Mouse (Mus musculus): ENCODE data around the gene Tie1. TPM values are rescaled to one million over a fixed set of nuclear protein-coding genes. Genes with fewer than 3 reads are reported as not detected.
"Not testable (repeated sequence)": the region's sequence is repeated elsewhere in the genome, so short reads cannot be mapped to it uniquely, and the experiment has no call there.

Gene Tie1
- polyA plus RNA-seq, 1 experiment from 2014 or later, result 12.6 TPM

DNA sequence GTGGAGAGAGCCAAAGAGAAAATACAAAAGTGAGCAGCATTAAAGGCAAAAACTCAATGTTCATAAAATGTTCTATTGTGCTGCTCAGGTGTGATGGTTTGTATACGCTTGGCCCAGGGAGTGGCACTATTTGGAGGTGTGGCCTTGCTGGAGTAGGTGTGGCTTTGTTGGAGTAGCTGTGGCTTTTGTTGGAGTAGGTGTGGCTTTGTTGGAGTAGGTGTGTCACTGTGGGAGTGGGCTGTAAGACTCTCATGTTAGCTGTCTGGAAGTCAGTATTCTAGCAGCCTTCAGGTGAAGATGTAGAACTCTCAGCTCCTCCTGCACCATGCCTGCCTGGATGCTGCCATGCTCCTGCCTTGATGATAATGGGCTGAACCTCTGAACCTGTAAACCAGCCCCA lies 17.3 kb upstream of the Tie1 start:
- not testable (repeated sequence) for H3K9ac ChIP-seq (ENCODE audit: low read length); DNase-seq (ENCODE audit: low spot score); H3K27ac ChIP-seq (replicated peaks; ENCODE audit: low read depth, low read length); H3K4me1 ChIP-seq (ENCODE audit: control insufficient read depth, insufficient read depth, low read length); H3K27me3 ChIP-seq (ENCODE audit: control insufficient read depth, insufficient read depth, low read length); H3K9me3 ChIP-seq (ENCODE audit: control insufficient read depth, low read length); H3K4me2 ChIP-seq (ENCODE audit: low read depth, severe bottlenecking); H3K4me3 ChIP-seq (ENCODE audit: low read depth, low read length); ATAC-seq (ENCODE audit: insufficient number of reproducible peaks, low FRiP score, low TSS enrichment, low read depth); H3K36me3 ChIP-seq (ENCODE audit: control insufficient read depth, insufficient read depth, low read length)
- WGBS, result 82% methylated on average over 1 of the region's 1 CpGs

DNA sequence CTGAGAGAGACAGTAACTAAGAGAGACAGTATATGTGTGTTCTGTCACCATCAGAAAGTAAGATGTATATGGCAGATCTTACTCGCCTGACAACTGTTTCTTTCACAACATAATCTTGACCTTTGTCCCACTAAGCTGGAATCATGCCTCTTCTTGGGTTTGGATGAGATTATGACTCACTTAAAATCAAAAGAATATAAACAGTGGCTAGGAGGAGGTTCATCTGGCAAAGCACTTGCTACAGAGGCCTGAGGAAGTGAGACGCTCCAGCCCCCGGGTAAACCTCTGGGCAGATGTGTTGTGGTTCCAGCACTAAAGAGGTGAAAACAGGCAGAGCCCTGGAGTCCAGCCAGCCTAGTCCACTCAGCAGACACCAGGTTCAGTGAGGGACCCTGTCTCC lies 15.7 kb upstream of the Tie1 start:
- DNase-seq (ENCODE audit: low spot score) (no peak), ATAC-seq (ENCODE audit: insufficient number of reproducible peaks, low FRiP score, low TSS enrichment, low read depth) (no peak)
- Histone ChIP-seq H3K27ac (replicated peaks; ENCODE audit: low read depth, low read length) (no peak overlapping the region), H3K36me3 (ENCODE audit: control insufficient read depth, insufficient read depth, low read length) (no peaks in the 10 kb centered on the region), H3K4me1 (ENCODE audit: control insufficient read depth, insufficient read depth, low read length) (no peaks in the 10 kb centered on the region), H3K9me3 (ENCODE audit: control insufficient read depth, low read length) (no peaks in the 10 kb centered on the region), H3K27me3 (ENCODE audit: control insufficient read depth, insufficient read depth, low read length) (no peaks in the 10 kb centered on the region), H3K9ac (ENCODE audit: low read length) (no peak overlapping the region), H3K4me2 (ENCODE audit: low read depth, severe bottlenecking) (no peak overlapping the region), H3K4me3 (ENCODE audit: low read depth, low read length) (no peak overlapping the region)
- WGBS, result 82% methylated on average over 3 of the region's 3 CpGs

DNA sequence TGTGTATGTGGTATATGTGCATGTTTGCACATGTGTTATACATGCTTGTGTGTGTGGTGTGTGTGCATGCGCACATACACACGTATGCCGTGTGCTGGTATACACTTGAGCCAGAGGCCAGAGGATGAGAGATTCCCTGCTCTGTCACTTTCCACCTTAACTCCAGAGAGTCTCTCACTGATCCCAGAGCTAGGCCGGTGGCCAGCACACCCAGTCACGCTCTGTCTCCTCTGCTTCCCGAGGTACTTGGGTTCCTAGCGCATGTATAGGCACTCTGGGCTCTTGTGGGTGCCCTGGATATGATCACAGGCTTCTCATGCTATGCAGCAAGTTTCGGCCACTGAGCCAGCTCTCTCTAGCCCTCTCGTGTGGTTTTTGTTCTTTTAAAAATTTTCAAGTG lies 10.9 kb upstream of the Tie1 start:
- no peak overlapping the region for H3K4me3 ChIP-seq (ENCODE audit: low read depth, low read length)
- ATAC-seq (ENCODE audit: insufficient number of reproducible peaks, low FRiP score, low TSS enrichment, low read depth) (no peak), DNase-seq (ENCODE audit: low spot score) (no peak)

DNA sequence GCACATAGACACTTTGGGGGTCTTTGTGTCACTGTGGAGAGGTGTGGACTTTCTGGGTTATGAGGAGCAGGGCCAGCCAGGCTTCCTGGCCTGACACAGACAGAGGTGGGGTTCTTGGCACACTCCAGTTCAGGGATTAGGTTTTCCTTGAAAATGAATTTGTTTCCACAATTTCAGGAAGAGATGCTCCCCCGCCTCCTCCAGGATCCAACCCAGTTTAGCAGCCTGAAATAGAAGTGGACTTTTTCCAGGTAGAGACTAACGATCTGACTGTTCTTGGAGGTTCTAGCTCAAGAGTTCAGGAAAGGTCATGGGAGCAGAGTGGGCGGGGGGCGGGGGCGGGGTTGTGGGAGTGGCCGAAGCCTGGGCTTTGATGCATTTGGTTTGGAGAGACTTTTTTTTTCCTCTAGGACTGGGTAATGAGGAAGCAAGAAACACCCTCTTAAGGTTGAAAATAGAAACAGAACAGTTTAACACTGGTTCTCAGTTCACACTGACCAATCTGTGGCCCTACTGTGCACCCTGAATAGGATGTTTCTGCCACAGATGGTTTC lies 10.4 kb upstream of the Tie1 start:
- 44% methylated on average over 6 of the region's 6 CpGs for WGBS
- H3K4me3 ChIP-seq (ENCODE audit: low read depth, low read length), result no peak overlapping the region
- no peaks in the 10 kb centered on the region for H3K36me3 ChIP-seq (ENCODE audit: control insufficient read depth, insufficient read depth, low read length)

More for the DNA sequence above, 10.9 kb upstream of the Tie1 start:
- Histone ChIP-seq H3K27me3 (ENCODE audit: control insufficient read depth, insufficient read depth, low read length) (no peaks in the 10 kb centered on the region), H3K4me1 (ENCODE audit: control insufficient read depth, insufficient read depth, low read length) (no peaks in the 10 kb centered on the region), H3K9ac (ENCODE audit: low read length) (no peak overlapping the region), H3K36me3 (ENCODE audit: control insufficient read depth, insufficient read depth, low read length) (no peaks in the 10 kb centered on the region), H3K4me2 (ENCODE audit: low read depth, severe bottlenecking) (no peak overlapping the region), H3K9me3 (ENCODE audit: control insufficient read depth, low read length) (no peaks in the 10 kb centered on the region), H3K27ac (replicated peaks; ENCODE audit: low read depth, low read length) (no peak overlapping the region)
- WGBS, result 61% methylated on average over 9 of the region's 9 CpGs

DNA sequence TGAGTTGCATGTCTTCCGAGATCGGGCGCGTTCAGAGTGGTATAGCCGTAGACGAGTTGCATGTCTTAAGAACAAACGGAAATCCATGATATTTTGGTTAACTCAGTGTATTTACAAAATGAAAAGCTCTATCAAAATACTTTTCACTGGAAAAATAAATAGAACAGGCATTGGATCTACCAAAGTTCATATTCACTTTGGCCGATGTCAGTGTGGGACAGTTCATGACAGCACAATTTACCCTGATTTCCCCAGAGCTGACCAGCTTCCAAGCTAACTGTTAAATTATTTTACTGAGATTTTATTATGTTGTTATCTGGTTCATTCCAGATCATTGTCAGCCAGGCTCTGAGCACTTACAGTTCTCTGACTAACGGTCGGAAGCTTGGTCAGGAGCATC lies 600 bp upstream of the Tie1 start:
- H3K27ac ChIP-seq (replicated peaks; ENCODE audit: low read depth, low read length), result no peak overlapping the region
- no peaks in the 10 kb centered on the region for H3K27me3 ChIP-seq (ENCODE audit: control insufficient read depth, insufficient read depth, low read length)
- H3K4me1 ChIP-seq (ENCODE audit: control insufficient read depth, insufficient read depth, low read length), result no peaks in the 10 kb centered on the region
- no peak overlapping the region for H3K9ac ChIP-seq (ENCODE audit: low read length)
- ATAC-seq (ENCODE audit: insufficient number of reproducible peaks, low FRiP score, low TSS enrichment, low read depth) (no peak), DNase-seq (ENCODE audit: low spot score) (no peak)
- H3K36me3 ChIP-seq (ENCODE audit: control insufficient read depth, insufficient read depth, low read length), result no peaks in the 10 kb centered on the region
- H3K4me2 ChIP-seq (ENCODE audit: low read depth, severe bottlenecking), result no peak overlapping the region
- no peaks in the 10 kb centered on the region for H3K9me3 ChIP-seq (ENCODE audit: control insufficient read depth, low read length)
- WGBS, result 92% methylated on average over 10 of the region's 10 CpGs
- H3K4me3 ChIP-seq (ENCODE audit: low read depth, low read length), result no peak overlapping the region

More for the DNA sequence above, 10.4 kb upstream of the Tie1 start:
- Histone ChIP-seq H3K9ac (ENCODE audit: low read length) (no peak overlapping the region), H3K9me3 (ENCODE audit: control insufficient read depth, low read length) (no peaks in the 10 kb centered on the region), H3K4me2 (ENCODE audit: low read depth, severe bottlenecking) (no peak overlapping the region), H3K27me3 (ENCODE audit: control insufficient read depth, insufficient read depth, low read length) (no peaks in the 10 kb centered on the region), H3K4me1 (ENCODE audit: control insufficient read depth, insufficient read depth, low read length) (no peaks in the 10 kb centered on the region), H3K27ac (replicated peaks; ENCODE audit: low read depth, low read length) (no peak overlapping the region)
- no peak for ATAC-seq (ENCODE audit: insufficient number of reproducible peaks, low FRiP score, low TSS enrichment, low read depth)
- no peak for DNase-seq (ENCODE audit: low spot score)

DNA sequence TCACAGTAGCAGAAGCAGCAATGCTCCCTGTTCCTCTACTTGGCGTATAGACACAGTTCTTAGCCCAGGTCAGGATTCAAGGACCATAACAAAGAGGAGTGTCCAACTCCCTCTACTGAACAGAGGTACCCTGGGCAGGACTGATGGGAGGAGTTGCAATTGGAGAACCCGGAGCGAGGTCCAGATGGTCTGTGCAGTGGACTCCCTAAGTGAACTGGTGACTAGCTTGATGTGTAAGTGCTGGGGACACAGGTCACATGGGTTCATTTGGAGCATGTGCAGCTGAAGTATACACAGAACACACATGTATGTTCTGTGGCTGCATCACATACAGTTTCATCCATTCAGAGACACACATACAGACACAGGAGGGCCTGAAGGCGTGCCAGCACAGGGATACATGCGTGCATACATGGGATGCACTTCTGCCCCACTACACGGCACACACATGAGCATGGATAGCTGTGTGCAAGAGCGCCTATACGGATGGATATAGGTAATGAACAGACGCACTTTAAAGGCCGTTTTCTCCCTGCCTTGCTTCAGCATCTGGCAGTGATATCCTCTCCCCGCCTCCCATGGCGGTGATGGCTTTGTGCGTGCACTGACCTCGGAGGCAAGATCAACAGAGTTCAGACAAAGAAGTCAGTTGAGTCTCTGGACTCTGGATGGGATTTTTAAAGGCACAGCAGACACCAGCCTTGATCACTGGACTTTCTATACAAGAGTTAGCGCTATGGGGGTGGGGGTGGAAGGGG lies 12.9 kb downstream of the Tie1 start:
- Histone ChIP-seq H3K4me2 (ENCODE audit: low read depth, severe bottlenecking) (no peak overlapping the region), H3K27ac (replicated peaks; ENCODE audit: low read depth, low read length) (no peak overlapping the region; the same call in 1 of the 2 replicates), H3K9ac (ENCODE audit: low read length) (no peak overlapping the region)

DNA sequence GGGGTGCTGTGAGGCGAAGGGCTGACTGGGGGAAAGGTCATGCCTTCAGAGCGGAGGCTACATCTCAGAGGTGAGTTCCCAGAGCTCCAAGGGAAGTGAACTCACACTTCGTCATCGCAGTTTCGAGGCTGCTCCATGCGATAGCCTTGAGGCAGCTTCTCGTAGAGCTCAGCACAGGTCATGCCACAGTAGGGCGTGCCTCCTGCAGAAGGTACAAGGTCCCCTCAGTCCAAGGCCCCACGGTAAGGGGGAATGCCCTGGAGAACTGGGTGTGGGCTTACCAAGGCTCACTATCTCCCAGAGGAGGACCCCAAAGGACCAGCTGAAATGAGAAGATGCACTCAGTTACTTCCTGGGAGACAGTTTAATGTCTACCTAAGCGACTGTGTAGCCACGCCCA lies 17.2 kb downstream of the Tie1 start:
- Histone ChIP-seq H3K36me3 (ENCODE audit: control insufficient read depth, insufficient read depth, low read length) (no peaks in the 10 kb centered on the region), H3K9me3 (ENCODE audit: control insufficient read depth, low read length) (no peaks in the 10 kb centered on the region), H3K4me1 (ENCODE audit: control insufficient read depth, insufficient read depth, low read length) (0 out of 2 replicates have a peak, but pooled peaks cover 4% of the 10 kb centered on the region), H3K27ac (replicated peaks; ENCODE audit: low read depth, low read length) (no peak overlapping the region), H3K4me3 (ENCODE audit: low read depth, low read length) (no peak overlapping the region), H3K4me2 (ENCODE audit: low read depth, severe bottlenecking) (no peak overlapping the region), H3K27me3 (ENCODE audit: control insufficient read depth, insufficient read depth, low read length) (no peaks in the 10 kb centered on the region), H3K9ac (ENCODE audit: low read length) (no peak overlapping the region)
- DNase-seq (ENCODE audit: low spot score), result no peak
- 90% methylated on average over 11 of the region's 11 CpGs for WGBS
- ATAC-seq (ENCODE audit: insufficient number of reproducible peaks, low FRiP score, low TSS enrichment, low read depth), result no peak

More for the DNA sequence above, 12.9 kb downstream of the Tie1 start:
- H3K36me3 ChIP-seq (ENCODE audit: control insufficient read depth, insufficient read depth, low read length), result no peaks in the 10 kb centered on the region
- WGBS, result 39% methylated on average over 15 of the region's 15 CpGs
- 0 out of 2 replicates have a peak, but pooled peaks cover 4% of the 10 kb centered on the region for H3K4me1 ChIP-seq (ENCODE audit: control insufficient read depth, insufficient read depth, low read length)
- peak; percentile 58; the same call in 1 of the 2 replicates for ATAC-seq (ENCODE audit: insufficient number of reproducible peaks, low FRiP score, low TSS enrichment, low read depth)
- H3K27me3 ChIP-seq (ENCODE audit: control insufficient read depth, insufficient read depth, low read length), result no peaks in the 10 kb centered on the region
- no peak overlapping the region for H3K4me3 ChIP-seq (ENCODE audit: low read depth, low read length)
- peak; percentile 38 for DNase-seq (ENCODE audit: low spot score)
- H3K9me3 ChIP-seq (ENCODE audit: control insufficient read depth, low read length), result no peaks in the 10 kb centered on the region

DNA sequence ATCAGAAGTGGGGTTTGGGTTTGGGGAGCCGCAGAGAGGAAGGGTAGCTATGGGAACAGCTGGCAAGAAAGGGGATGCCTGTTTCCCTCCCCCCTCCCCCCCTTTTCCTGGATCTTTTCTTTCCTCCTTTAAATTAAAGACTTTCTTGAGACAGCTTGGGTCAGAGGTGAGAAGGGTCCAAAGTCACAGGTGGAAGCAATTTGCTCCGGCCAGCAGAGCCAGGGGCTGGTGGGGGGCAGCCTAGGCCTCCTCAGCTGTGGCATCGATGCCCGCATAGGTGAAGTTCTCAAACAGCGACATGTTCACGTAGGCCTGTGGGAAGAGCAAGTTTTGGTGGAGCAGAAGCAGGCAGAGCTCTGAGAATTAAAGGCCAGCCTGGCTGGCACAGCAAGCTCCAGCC lies 18.6 kb downstream of the Tie1 start:
- no peak overlapping the region for H3K27ac ChIP-seq (replicated peaks; ENCODE audit: low read depth, low read length)

More for the DNA sequence above, 18.6 kb downstream of the Tie1 start:
- Histone ChIP-seq H3K27me3 (ENCODE audit: control insufficient read depth, insufficient read depth, low read length) (no peaks in the 10 kb centered on the region), H3K4me3 (ENCODE audit: low read depth, low read length) (no peak overlapping the region), H3K36me3 (ENCODE audit: control insufficient read depth, insufficient read depth, low read length) (no peaks in the 10 kb centered on the region), H3K9me3 (ENCODE audit: control insufficient read depth, low read length) (no peaks in the 10 kb centered on the region), H3K4me2 (ENCODE audit: low read depth, severe bottlenecking) (no peak overlapping the region), H3K9ac (ENCODE audit: low read length) (no peak overlapping the region), H3K4me1 (ENCODE audit: control insufficient read depth, insufficient read depth, low read length) (no peaks in the 10 kb centered on the region)
- ATAC-seq (ENCODE audit: insufficient number of reproducible peaks, low FRiP score, low TSS enrichment, low read depth) (no peak), DNase-seq (ENCODE audit: low spot score) (peak; percentile 30)
- WGBS, result 27% methylated on average over 6 of the region's 6 CpGs
